Mouse (Mus musculus) embryo, embryonic 9.5 days (tissue): ENCODE measurements around the gene Shf.

Experiments used
- DNase-seq: peaks from one replicate; pipeline ENCODE4 v3.0.0-alpha.2; 2017; ENCODE audit errors: extremely low spot score

Shf gene

DNA sequence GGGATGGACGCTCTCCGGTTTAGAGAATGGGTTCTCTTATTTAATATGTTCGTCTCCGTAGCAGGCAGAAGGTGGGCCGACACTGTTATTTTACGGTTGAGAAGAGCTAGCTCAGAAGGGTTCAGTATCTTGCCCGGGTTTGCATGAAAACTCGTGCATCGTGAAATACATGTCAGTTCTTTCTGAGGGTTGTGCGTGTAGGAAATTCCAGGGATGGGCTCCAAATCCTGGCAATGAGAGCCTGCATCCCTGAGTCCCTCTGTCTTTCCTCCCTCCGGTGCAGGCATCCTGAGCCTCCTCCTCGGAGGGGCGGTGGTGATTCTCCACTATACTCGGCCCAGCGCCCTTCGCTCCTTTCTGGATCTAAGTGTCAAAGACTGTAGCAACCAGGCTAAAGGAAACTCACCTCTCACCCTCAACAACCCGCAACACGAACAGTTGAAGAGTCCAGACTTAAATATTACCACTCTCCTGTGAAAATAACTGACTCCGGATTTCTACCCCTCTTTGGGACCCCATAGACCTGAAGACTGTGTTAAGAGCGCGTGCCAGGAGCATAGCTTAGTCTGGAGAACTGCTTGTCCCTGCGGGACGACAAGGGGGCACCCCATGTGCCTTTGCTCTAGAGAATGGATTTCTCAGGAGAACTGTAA lies 66.9 kb downstream of the Shf start:
- DNase-seq: peak; percentile 2

DNA sequence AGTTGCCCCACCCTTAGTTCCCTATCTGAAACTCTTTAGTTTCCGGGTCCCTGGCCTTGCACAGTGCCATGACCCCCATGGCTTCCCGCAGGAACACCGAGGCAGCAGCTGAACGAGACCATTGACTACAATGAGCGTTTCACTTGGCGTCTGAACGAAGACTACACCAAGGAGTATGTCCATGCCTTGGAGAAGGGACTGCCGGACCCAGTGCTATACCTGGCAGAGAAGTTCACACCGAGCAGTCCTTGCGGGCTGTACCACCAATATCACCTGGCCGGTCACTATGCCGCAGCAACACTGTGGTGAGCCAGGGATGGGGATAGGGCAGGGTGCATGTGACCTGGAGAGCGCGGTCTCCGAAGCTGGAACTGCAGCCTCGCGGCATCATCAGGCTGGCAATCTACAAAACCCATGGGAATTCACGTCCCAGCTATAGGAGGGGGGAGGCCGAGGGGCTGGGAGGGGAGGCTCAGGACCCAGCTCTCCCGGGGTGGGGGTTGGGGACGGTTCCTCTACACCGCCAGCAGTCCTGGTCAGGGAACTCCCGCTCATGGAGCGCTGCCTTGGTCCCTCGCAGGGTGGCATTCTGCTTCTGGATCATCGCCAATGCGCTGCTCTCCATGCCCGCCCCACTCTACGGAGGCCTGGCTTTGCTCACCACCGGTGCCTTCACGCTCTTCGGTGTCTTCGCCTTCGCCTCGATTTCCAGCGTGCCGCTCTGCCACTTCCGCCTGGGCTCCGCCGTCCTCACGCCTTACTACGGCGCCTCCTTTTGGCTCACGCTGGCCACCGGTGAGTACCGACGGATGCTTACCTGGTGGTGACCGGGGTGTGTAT lies 67.7 kb downstream of the Shf start:
- peak; percentile 37 for DNase-seq

DNA sequence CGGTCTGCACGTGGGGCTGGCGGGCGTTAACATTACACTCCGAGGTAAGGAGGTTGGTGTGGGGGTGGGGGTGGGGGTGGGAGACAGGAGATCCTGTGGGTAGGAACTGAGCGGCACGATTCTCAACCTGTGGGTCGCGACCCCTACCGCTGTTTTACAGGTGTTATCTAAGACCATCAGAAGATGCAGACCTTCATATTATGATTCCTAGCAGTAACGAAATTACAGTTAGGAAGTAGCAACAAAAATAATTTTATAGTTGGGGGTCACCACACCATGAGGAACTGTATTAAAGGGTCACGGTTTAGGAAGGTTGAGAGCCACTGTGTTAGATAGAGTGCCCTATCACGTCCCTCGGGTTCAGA lies 68.3 kb downstream of the Shf start:
- no peak for DNase-seq

DNA sequence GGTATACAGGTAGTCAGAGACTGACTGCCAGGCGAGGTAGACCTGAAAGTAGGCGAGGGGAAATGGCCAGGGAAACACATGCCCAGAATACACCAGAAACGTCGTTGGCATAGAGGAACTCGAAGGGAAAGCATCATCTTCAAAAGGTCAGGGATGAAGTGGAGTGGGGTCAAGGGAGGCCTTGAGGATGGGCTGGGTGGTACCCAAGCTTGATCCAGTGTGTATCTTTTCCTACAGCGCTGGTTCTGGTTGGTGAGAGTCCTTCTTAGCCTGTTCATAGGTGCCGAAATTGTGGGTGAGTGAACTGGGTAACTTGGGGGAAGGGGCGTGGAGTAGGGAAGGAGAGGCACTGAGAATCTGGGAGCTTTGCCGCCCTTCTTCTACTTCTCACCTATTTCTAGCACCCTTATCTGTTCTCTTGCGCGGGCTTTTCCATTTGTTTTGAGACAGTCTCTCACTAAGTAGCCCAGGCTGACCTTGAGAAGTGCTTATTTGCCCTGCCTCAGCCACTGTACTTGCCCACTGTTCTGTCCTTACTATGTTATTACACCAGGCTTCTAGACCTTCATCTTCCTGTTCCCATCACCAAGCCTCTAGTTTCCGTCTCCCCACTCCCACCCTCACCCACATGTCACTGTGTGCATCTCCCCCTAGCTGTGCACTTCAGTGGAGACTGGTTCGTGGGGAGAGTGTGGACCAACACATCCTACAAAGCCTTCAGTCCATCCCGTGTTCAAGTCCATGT lies 68.9 kb downstream of the Shf start:
- peak; percentile 11 for DNase-seq
